Mouse (Mus musculus) forebrain, embryonic 12.5 days (tissue): ENCODE measurements around the gene Rhof. TPM values are rescaled to one million over a fixed set of nuclear protein-coding genes. Genes with fewer than 3 reads are reported as not detected.

Experiments used
- ATAC-seq: fragments of 200-750 bp; cut with Nextera tagmentation; 2 replicates; pipeline ENCODE4 v1.8.0; 2017; ENCODE audit warnings: moderate TSS enrichment; ENCODE audit not compliant: low FRiP score
- H3K27ac ChIP-seq: fragments of 300-500 bp; sonication (generic); 2 replicates; pipeline ENCODE4 v1.5.1; 2016; ENCODE audit warnings: mild to moderate bottlenecking
- H3K27me3 ChIP-seq: fragments of 300-500 bp; sonication (generic); 2 replicates; pipeline ENCODE4 v1.6.1; 2016; ENCODE audit warnings: mild to moderate bottlenecking
- H3K36me3 ChIP-seq: fragments of 300-500 bp; sonication (generic); replicated peaks from 2 replicates; pipeline ENCODE4 v1.6.1; 2016; ENCODE audit warnings: mild to moderate bottlenecking
- H3K4me1 ChIP-seq: fragments of 300-500 bp; sonication (generic); 2 replicates; pipeline ENCODE4 v1.6.1; 2016
- H3K4me2 ChIP-seq: fragments of 300-500 bp; sonication (generic); 2 replicates; pipeline ENCODE4 v1.6.1; 2016; ENCODE audit warnings: mild to moderate bottlenecking, moderate library complexity
- H3K4me3 ChIP-seq: fragments of 300-500 bp; sonication (generic); replicated peaks from 2 replicates; pipeline ENCODE4 v1.5.1; 2016; ENCODE audit warnings: mild to moderate bottlenecking
- H3K9ac ChIP-seq: fragments of 300-500 bp; sonication (generic); 2 replicates; pipeline ENCODE4 v1.6.1; 2016; ENCODE audit warnings: mild to moderate bottlenecking
- H3K9me3 ChIP-seq: fragments of 300-500 bp; sonication (generic); 2 replicates; pipeline ENCODE4 v1.6.1; 2016
- WGBS: fragments of 180-500 bp; shearing (Covaris S2); methylation state at CpG from one replicate; pipeline ENCODE4 v1.1.7; 2016; 5-methylcytosine and 5-hydroxymethylcytosine counted together
- polyA plus RNA-seq: library from polyadenylated mRNA; unstranded; fragments of >200 nt; fragmentation: Nextera tagmentation; extraction: Ambion mirVana; gene quantifications from 2 replicates; pipeline ENCODE4 v1.2.1, GENCODE M21; 2016

Gene Rhof
- polyA plus RNA-seq, 1 experiment from 2014 or later: 2.8 TPM

GRCm38 (mm10) chr5:123144746-123145590, 12.5 kb upstream of the Rhof start:
- no peak overlapping the region for H3K27ac ChIP-seq
- peaks cover 45% of the 10 kb centered on the region for H3K36me3 ChIP-seq
- peaks cover 58% of the 10 kb centered on the region for H3K4me1 ChIP-seq

GRCm38 (mm10) chr5:123143971-123144745, 11.7 kb upstream of the Rhof start:
- WGBS: 4% methylated on average over 17 of the region's 17 CpGs
- Histone ChIP-seq H3K36me3 (peaks cover 40% of the 10 kb centered on the region), H3K4me1 (peaks cover 50% of the 10 kb centered on the region)

More at GRCm38 (mm10) chr5:123144746-123145590, 12.5 kb upstream of the Rhof start:
- WGBS: 42% methylated on average over 20 of the region's 20 CpGs
- Histone ChIP-seq H3K4me2 (peak overlapping the region; percentile 100), H3K4me3 (peak overlapping the region; percentile 81), H3K9me3 (no peaks in the 10 kb centered on the region), H3K9ac (peak overlapping the region; percentile 99), H3K27me3 (no peaks in the 10 kb centered on the region)
- no peak for ATAC-seq

GRCm38 (mm10) chr5:123143251-123143970, 10.9 kb upstream of the Rhof start:
- H3K4me1 ChIP-seq: peaks cover 43% of the 10 kb centered on the region
- 1% methylated on average over 24 of the region's 24 CpGs for WGBS
- H3K9ac ChIP-seq: peak overlapping the region; percentile 99
- H3K27ac ChIP-seq: peak overlapping the region; percentile 100
- H3K9me3 ChIP-seq: no peaks in the 10 kb centered on the region
- H3K27me3 ChIP-seq: no peaks in the 10 kb centered on the region
- peak overlapping the region; percentile 81 for H3K4me3 ChIP-seq
- H3K36me3 ChIP-seq: peaks cover 33% of the 10 kb centered on the region
- ATAC-seq: no peak
- H3K4me2 ChIP-seq: peak overlapping the region; percentile 100

More at GRCm38 (mm10) chr5:123143971-123144745, 11.7 kb upstream of the Rhof start:
- H3K9me3 ChIP-seq: no peaks in the 10 kb centered on the region
- peak overlapping the region; percentile 81 for H3K4me3 ChIP-seq
- no peak for ATAC-seq
- peak overlapping the region; percentile 100 for H3K4me2 ChIP-seq
- no peaks in the 10 kb centered on the region for H3K27me3 ChIP-seq
- H3K9ac ChIP-seq: peak overlapping the region; percentile 99
- no peak overlapping the region for H3K27ac ChIP-seq

- Histone ChIP-seq H3K9ac (peak within 1 kb of the TSS; percentile 99), H3K4me3 (peak within 1 kb of the TSS; percentile 81), H3K9me3 (no peaks in the 10 kb centered on the region), H3K36me3 (peaks cover 24% of the 10 kb centered on the region), H3K27me3 (no peaks in the 10 kb centered on the region), H3K4me2 (peak within 1 kb of the TSS; percentile 100), H3K4me1 (peaks cover 42% of the 10 kb centered on the region), H3K27ac (peak within 1 kb of the TSS; percentile 100)
- WGBS: under 1% methylated on average over 83 of the region's 103 CpGs
- ATAC-seq: peak; percentile 33; the same call in 1 of the 2 replicates
Observed at GRCm38 (mm10) chr5:123142161-123143157, 10.0 kb upstream of the Rhof start, which contains the start of gene Setd1b. Gene Setd1b, plus strand, starts transcription at chr5:123142193.

- peaks cover 48% of the 10 kb centered on the region for H3K4me1 ChIP-seq
- peak overlapping the region; percentile 100 for H3K27ac ChIP-seq
- H3K9ac ChIP-seq: peak overlapping the region; percentile 99
- peak overlapping the region; percentile 81 for H3K4me3 ChIP-seq
- H3K9me3 ChIP-seq: no peaks in the 10 kb centered on the region
- peak; percentile 13 for ATAC-seq
- under 1% methylated on average over 37 of the region's 38 CpGs for WGBS
- H3K4me2 ChIP-seq: peak overlapping the region; percentile 100
- H3K27me3 ChIP-seq: no peaks in the 10 kb centered on the region
- peaks cover 21% of the 10 kb centered on the region for H3K36me3 ChIP-seq
Observed at GRCm38 (mm10) chr5:123141555-123142160, 9.2 kb upstream of the Rhof start.

- peak; percentile 72 for ATAC-seq
- 0% methylated on average over 31 of the region's 31 CpGs for WGBS
- H3K4me1 ChIP-seq: peaks cover 49% of the 10 kb centered on the region
Observed at GRCm38 (mm10) chr5:123140694-123141554, 8.4 kb upstream of the Rhof start.

GRCm38 (mm10) chr5:123139722-123140627, 7.5 kb upstream of the Rhof start:
- peak overlapping the region; percentile 81 for H3K4me3 ChIP-seq
- H3K27me3 ChIP-seq: no peaks in the 10 kb centered on the region
- peaks cover 49% of the 10 kb centered on the region for H3K4me1 ChIP-seq
- WGBS: under 1% methylated on average over 28 of the region's 28 CpGs
- no peak for ATAC-seq
- H3K36me3 ChIP-seq: peaks cover 13% of the 10 kb centered on the region; the same call in 1 of the 2 replicates
- H3K4me2 ChIP-seq: peak overlapping the region; percentile 100
- no peaks in the 10 kb centered on the region for H3K9me3 ChIP-seq
- H3K9ac ChIP-seq: peak overlapping the region; percentile 99
- H3K27ac ChIP-seq: peak overlapping the region; percentile 100

More at GRCm38 (mm10) chr5:123140694-123141554, 8.4 kb upstream of the Rhof start:
- H3K9ac ChIP-seq: peak overlapping the region; percentile 99
- H3K4me3 ChIP-seq: peak overlapping the region; percentile 81
- peaks cover 14% of the 10 kb centered on the region for H3K36me3 ChIP-seq
- peak overlapping the region; percentile 100 for H3K27ac ChIP-seq
- H3K27me3 ChIP-seq: no peaks in the 10 kb centered on the region
- H3K4me2 ChIP-seq: peak overlapping the region; percentile 100
- H3K9me3 ChIP-seq: no peaks in the 10 kb centered on the region

- H3K4me3 ChIP-seq: peak overlapping the region; percentile 81
- no peaks in the 10 kb centered on the region for H3K9me3 ChIP-seq
- under 1% methylated on average over 39 of the region's 39 CpGs for WGBS
- no peaks in the 10 kb centered on the region for H3K27me3 ChIP-seq
- peak overlapping the region; percentile 99 for H3K9ac ChIP-seq
- peaks cover 49% of the 10 kb centered on the region for H3K4me1 ChIP-seq
- H3K36me3 ChIP-seq: peaks cover 16% of the 10 kb centered on the region
- H3K27ac ChIP-seq: peak overlapping the region; percentile 100
- peak overlapping the region; percentile 100 for H3K4me2 ChIP-seq
- no peak for ATAC-seq
Observed at GRCm38 (mm10) chr5:123138953-123139721, 6.6 kb upstream of the Rhof start.
